Mouse (Mus musculus): ENCODE measurements around the gene Lemd2. TPM values are rescaled to one million over a fixed set of nuclear protein-coding genes. Genes with fewer than 3 reads are reported as not detected.
"Not testable (repeated sequence)": the region's sequence is repeated elsewhere in the genome, so short reads cannot be mapped to it uniquely, and the experiment has no call there.

The Lemd2 gene
- total and polyA plus RNA-seq, 2 experiments from 2014 or later, result 19.2 to 86.9 TPM

GRCm38 (mm10) chr17:27233298-27233697 lies 29.0 kb upstream of the Lemd2 start:
- peaks cover 4% of the 10 kb centered on the region for H3K27me3 ChIP-seq (ENCODE audit: insufficient read depth, low read length)
- TF ChIP-seq CTCF (IDR thresholded peaks at IDR 0.05; ENCODE audit: low read depth), result no peak
- ATAC-seq, result no peak

GRCm38 (mm10) chr17:27232176-27232575 lies 27.9 kb upstream of the Lemd2 start:
- ATAC-seq, result no peak
- no peak for DNase-seq
- H3K27ac ChIP-seq (ENCODE audit: low read depth, low read length), result no peak overlapping the region
- H3K4me3 ChIP-seq (ENCODE audit: low read depth, low read length), result no peak overlapping the region
- no peaks in the 10 kb centered on the region for H3K36me3 ChIP-seq (ENCODE audit: insufficient read depth)
- WGBS, result 86% methylated on average over 3 of the region's 3 CpGs
- no peak for TF ChIP-seq CTCF (IDR thresholded peaks at IDR 0.05; ENCODE audit: low read depth)
- no peaks in the 10 kb centered on the region for H3K9me3 ChIP-seq (ENCODE audit: low read length)
- no peaks in the 10 kb centered on the region for H3K4me1 ChIP-seq (ENCODE audit: insufficient read depth)
- H3K9ac ChIP-seq, result no peak overlapping the region
- no peak overlapping the region for H3K4me2 ChIP-seq (ENCODE audit: low read depth)
- H3K27me3 ChIP-seq (ENCODE audit: insufficient read depth, low read length), result peaks cover 4% of the 10 kb centered on the region

More at GRCm38 (mm10) chr17:27233298-27233697, 29.0 kb upstream of the Lemd2 start:
- H3K4me3 ChIP-seq (ENCODE audit: low read depth, low read length), result no peak overlapping the region
- H3K9me3 ChIP-seq (ENCODE audit: low read length), result no peaks in the 10 kb centered on the region
- no peak overlapping the region for H3K9ac ChIP-seq
- H3K27ac ChIP-seq (ENCODE audit: low read depth, low read length), result no peak overlapping the region
- no peaks in the 10 kb centered on the region for H3K4me1 ChIP-seq (ENCODE audit: insufficient read depth)
- no peaks in the 10 kb centered on the region for H3K36me3 ChIP-seq (ENCODE audit: insufficient read depth)
- H3K4me2 ChIP-seq (ENCODE audit: low read depth), result no peak overlapping the region
- no peak for DNase-seq
- 85% methylated on average over 7 of the region's 7 CpGs for WGBS

GRCm38 (mm10) chr17:27231586-27231985 lies 27.3 kb upstream of the Lemd2 start:
- not testable (repeated sequence) for DNase-seq; H3K36me3 ChIP-seq (ENCODE audit: insufficient read depth); H3K27ac ChIP-seq (ENCODE audit: low read depth, low read length); ATAC-seq; H3K4me2 ChIP-seq (ENCODE audit: low read depth); H3K27me3 ChIP-seq (ENCODE audit: insufficient read depth, low read length); H3K4me3 ChIP-seq (ENCODE audit: low read depth, low read length); H3K9ac ChIP-seq; H3K4me1 ChIP-seq (ENCODE audit: insufficient read depth); H3K9me3 ChIP-seq (ENCODE audit: low read length)
- WGBS, result 85% methylated on average over 4 of the region's 4 CpGs

GRCm38 (mm10) chr17:27231146-27231503 lies 26.9 kb upstream of the Lemd2 start:
- no peak overlapping the region for H3K27ac ChIP-seq (ENCODE audit: low read depth, low read length)
- no peak overlapping the region for H3K4me3 ChIP-seq (ENCODE audit: low read depth, low read length)
- no peaks in the 10 kb centered on the region for H3K36me3 ChIP-seq (ENCODE audit: insufficient read depth)
- TF ChIP-seq CTCF (IDR thresholded peaks at IDR 0.05; ENCODE audit: low read depth), result no peak
- DNase-seq (peak; percentile 50), ATAC-seq (no peak)
- WGBS, result 26% methylated on average over 6 of the region's 6 CpGs
- H3K4me1 ChIP-seq (ENCODE audit: insufficient read depth), result no peaks in the 10 kb centered on the region
- H3K9me3 ChIP-seq (ENCODE audit: low read length), result no peaks in the 10 kb centered on the region
- H3K4me2 ChIP-seq (ENCODE audit: low read depth), result no peak overlapping the region
- H3K9ac ChIP-seq, result no peak overlapping the region
- H3K27me3 ChIP-seq (ENCODE audit: insufficient read depth, low read length), result peaks cover 4% of the 10 kb centered on the region

- TF ChIP-seq CTCF (IDR thresholded peaks at IDR 0.05; ENCODE audit: low read depth), result no peak
- no peaks in the 10 kb centered on the region for H3K9me3 ChIP-seq (ENCODE audit: low read length)
- WGBS, result 62% methylated on average over 8 of the region's 8 CpGs
- no peak for DNase-seq
- no peak overlapping the region for H3K4me2 ChIP-seq (ENCODE audit: low read depth)
- no peak overlapping the region for H3K4me3 ChIP-seq (ENCODE audit: low read depth, low read length)
- no peak overlapping the region for H3K27ac ChIP-seq (ENCODE audit: low read depth, low read length)
- peaks cover 4% of the 10 kb centered on the region for H3K27me3 ChIP-seq (ENCODE audit: insufficient read depth, low read length)
- no peaks in the 10 kb centered on the region for H3K4me1 ChIP-seq (ENCODE audit: insufficient read depth)
- H3K9ac ChIP-seq, result no peak overlapping the region
- no peak for ATAC-seq
- H3K36me3 ChIP-seq (ENCODE audit: insufficient read depth), result no peaks in the 10 kb centered on the region
Observed at GRCm38 (mm10) chr17:27230455-27231145, 26.3 kb upstream of the Lemd2 start.

- 16% methylated on average over 14 of the region's 14 CpGs for WGBS
- no peak for TF ChIP-seq CTCF (IDR thresholded peaks at IDR 0.05; ENCODE audit: low read depth)
- no peak for ATAC-seq
Observed at GRCm38 (mm10) chr17:27229710-27230454, 25.6 kb upstream of the Lemd2 start.

GRCm38 (mm10) chr17:27228216-27228915 lies 24.1 kb upstream of the Lemd2 start:
- DNase-seq (peak; percentile 47), ATAC-seq (no peak; the same call in 1 of the 2 replicates)
- Histone ChIP-seq H3K4me1 (ENCODE audit: insufficient read depth) (no peaks in the 10 kb centered on the region), H3K4me2 (ENCODE audit: low read depth) (no peak overlapping the region), H3K4me3 (ENCODE audit: low read depth, low read length) (no peak overlapping the region), H3K9me3 (ENCODE audit: low read length) (no peaks in the 10 kb centered on the region), H3K36me3 (ENCODE audit: insufficient read depth) (no peaks in the 10 kb centered on the region), H3K27me3 (ENCODE audit: insufficient read depth, low read length) (peaks cover 4% of the 10 kb centered on the region; the same call in 1 of the 2 replicates), H3K27ac (ENCODE audit: low read depth, low read length) (no peak overlapping the region), H3K9ac (no peak overlapping the region)
- 23% methylated on average over 11 of the region's 11 CpGs for WGBS
- TF ChIP-seq CTCF (IDR thresholded peaks at IDR 0.05; ENCODE audit: low read depth), result no peak

More at GRCm38 (mm10) chr17:27229710-27230454, 25.6 kb upstream of the Lemd2 start:
- H3K4me1 ChIP-seq (ENCODE audit: insufficient read depth), result no peaks in the 10 kb centered on the region
- peaks cover 4% of the 10 kb centered on the region; the same call in 1 of the 2 replicates for H3K27me3 ChIP-seq (ENCODE audit: insufficient read depth, low read length)
- no peaks in the 10 kb centered on the region for H3K36me3 ChIP-seq (ENCODE audit: insufficient read depth)
- H3K4me3 ChIP-seq (ENCODE audit: low read depth, low read length), result no peak overlapping the region
- H3K9me3 ChIP-seq (ENCODE audit: low read length), result no peaks in the 10 kb centered on the region
- H3K27ac ChIP-seq (ENCODE audit: low read depth, low read length), result no peak overlapping the region
- no peak overlapping the region for H3K9ac ChIP-seq
- no peak overlapping the region for H3K4me2 ChIP-seq (ENCODE audit: low read depth)
- no peak for DNase-seq
